Mouse (Mus musculus) CD4-positive, CD25-positive, alpha-beta regulatory T cell, adult 2 months (primary cell): ENCODE measurements around the gene Zswim5.

Experiments used
- DNase-seq: peaks from one replicate; pipeline ENCODE4 v3.0.0-alpha.2; 2012; ENCODE audit warnings: low read depth, low spot score

Gene Zswim5

DNA sequence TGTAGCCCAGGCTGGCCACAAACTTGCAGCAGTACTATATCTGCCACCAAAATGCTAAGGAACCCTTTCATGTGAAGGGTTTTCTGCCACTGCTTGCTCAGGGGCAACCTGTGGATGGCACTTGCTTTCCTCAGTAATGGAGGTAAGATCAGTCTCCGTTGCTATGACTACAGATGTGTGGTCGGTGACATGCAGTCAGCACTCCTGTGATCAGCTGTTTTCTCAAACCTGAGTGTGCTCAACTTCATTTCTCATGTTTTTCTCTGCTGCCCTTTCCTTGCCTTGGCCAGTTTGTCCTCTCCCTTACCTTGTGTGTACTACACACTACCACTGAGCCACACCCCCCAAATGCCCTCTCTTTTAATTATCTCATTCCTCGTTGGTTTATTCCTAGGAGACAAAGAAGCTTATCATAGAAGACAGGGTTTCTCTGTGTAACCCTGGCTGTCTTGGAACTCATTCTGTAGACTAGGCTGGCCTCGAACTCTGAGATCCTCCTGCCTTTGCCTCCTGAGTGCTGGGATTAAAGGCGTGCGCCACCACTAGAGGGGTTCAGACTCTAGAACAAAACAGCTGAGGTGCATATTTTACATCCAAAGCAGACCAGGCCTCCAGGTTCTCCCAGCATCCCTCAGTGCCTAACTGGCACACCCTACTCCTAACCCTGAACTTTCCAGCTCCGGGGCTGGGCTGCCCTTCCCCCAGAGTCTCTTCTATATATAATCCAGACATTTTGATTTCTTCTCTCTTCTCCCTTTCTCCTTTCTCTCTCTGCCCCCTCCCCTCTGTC lies 128.6 kb downstream of the Zswim5 start:
- no peak for DNase-seq

DNA sequence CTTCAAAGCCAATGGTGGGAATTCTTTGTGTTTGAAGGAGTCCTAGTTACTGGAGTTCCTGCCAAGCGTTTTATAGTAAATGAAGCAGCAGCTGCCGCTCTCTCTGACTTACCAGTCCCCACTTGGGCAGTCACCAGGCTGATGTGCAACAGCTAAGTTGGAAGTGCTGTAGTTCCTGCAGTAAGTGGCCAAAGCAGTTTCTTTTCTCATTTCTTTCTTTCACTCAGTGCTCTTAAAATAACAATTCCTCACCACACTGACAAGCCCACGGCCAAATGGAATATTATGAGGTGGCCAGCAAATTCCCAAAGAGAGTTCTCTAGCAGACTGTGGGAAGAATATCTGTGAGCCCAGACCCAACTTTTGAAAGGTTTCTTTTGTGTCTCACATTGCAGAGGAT lies 129.9 kb downstream of the Zswim5 start:
- DNase-seq: no peak

DNA sequence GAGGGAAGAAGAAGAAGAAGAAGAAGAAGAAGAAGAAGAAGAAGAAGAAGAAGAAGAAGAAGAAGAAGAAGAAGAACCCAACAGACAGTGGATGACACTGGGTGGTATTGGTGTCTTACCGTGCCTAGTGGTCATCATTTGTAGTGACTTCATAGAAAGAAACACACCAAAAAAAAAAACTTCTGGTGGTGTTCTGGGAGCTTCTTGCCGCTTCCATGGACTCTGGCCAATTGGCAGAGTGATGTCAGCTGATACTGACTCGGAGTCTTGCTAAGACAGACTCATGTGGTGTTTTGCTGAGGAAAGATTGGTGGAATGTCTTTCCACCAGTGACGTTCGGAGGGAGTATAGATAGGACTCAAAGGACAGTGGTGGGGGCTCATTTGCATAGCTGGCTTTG lies 133.1 kb downstream of the Zswim5 start:
- no peak for DNase-seq

DNA sequence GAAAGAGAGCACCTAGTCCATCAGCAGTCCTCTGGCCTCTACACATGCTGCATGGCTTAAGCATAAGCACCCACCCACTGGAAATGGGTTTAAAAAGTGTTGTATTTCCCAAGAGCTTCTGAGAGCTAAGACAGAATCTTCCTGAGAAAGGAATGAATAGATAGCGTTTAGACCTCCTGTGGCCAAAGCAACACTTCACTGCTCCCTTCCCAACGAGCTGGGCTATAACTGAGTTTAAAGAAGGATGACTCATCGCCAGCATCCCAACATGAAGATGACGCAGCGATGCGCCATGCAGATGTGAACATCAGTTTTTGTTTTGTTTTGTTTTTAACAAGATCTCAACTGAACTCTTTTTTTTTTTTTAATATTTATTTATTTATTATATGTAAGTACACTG lies 136.4 kb downstream of the Zswim5 start:
- DNase-seq: no peak

DNA sequence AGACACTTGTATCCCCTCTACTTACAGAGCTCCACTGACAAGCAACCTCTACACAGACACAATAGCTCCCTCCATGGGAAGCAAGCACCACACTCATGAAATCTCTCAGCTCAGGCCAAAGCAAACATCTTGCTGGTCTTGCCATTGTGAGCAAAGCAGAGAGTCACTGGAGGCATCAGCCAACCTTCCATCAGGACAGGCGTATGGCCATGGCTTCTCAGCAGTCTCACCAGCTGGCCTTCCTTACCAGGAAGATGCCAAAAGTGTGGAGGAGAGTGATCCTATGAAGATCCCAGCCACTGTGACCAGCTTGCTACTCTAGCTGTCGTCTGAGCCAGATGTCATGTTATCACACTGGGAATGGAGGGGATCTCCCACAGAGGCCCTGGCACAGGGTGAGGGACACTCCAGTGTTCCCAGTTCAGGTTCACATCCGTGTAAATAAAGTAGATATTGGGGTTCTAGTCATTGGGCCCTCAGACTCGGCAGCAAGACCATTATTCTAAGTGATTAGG lies 137.8 kb downstream of the Zswim5 start:
- DNase-seq: no peak

GRCm38 (mm10) chr4:117017738-117018137 lies 140.6 kb downstream of the Zswim5 start:
- peak; percentile 42 for DNase-seq

- no peak for DNase-seq
These were observed 141.2 kb downstream of the Zswim5 start for GRCm38 (mm10) chr4:117018327-117018726.

DNA sequence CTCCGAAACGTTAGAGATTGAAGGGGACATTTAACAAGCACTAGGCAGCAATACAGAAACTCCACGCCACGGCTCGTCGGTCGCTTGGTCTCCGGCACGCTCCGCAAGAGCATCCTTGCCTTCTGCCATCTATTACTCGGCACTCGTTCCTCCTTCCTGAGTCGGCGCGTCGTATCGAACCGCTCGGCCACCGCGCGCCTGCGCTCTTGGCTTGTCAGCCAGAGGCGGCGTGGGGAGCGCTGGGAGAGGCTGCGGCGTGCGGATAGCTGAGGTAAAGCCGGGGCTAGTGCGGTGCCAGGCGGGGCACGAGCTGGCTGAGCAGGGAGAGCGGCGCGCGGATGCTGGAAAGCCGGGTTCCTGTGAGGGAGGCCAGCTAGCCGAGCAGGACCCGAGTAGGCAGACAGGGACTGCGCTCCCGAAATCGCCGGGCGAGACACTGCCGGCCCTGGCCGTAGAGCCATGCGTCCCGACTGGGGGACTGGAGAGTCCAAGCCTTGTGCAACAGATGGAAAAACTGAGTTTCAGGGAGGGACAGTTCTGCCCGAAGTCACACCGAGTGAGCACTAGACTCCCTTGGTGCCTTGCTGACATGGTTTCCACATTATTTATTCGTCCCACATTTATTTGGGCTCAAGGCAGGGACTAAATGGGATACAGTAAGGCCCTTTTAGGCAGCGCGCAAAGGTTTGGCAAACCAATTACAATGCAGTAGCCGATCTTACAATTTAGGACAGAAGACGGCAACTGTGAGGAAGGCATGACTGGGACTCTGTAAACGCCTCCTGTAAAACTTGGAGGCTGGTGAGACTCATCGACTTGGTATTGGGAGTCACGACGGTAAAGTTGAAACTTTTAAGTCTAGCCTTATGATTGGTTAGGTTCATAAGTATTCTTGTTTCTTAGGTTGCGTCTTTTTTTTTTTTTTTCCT lies 142.3 kb downstream of the Zswim5 start, which contains the start of gene Eif2b3:
Eif2b3 (plus strand) TSS at position 197 of the 929 bp plus-strand sequence.
- DNase-seq: peak; percentile 95

DNA sequence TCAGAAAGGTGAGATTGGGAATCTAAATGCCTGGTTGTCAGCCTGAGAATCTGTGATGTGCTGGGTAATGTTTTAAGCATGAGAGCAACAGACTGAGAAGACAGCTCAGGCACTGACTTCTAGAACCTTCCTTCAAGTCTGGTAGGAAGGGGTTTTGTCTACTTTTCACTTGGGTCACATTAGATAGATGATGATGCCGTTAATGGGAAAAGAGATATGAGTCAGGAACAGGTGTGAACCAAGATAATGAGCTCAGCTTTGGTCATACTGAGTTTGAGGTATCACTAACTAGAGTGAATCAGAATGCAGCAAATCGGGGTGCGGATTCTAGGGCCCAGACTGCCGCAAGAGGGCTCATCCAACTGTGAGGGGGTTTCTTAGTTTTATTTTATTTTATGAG lies 146.3 kb downstream of the Zswim5 start:
- DNase-seq: no peak

- peak; percentile 38 for DNase-seq
These were observed 153.9 kb downstream of the Zswim5 start for GRCm38 (mm10) chr4:117031105-117031504.
